ENCODE assay signal across 1 mouse cellular context in the genomic region with DNA sequence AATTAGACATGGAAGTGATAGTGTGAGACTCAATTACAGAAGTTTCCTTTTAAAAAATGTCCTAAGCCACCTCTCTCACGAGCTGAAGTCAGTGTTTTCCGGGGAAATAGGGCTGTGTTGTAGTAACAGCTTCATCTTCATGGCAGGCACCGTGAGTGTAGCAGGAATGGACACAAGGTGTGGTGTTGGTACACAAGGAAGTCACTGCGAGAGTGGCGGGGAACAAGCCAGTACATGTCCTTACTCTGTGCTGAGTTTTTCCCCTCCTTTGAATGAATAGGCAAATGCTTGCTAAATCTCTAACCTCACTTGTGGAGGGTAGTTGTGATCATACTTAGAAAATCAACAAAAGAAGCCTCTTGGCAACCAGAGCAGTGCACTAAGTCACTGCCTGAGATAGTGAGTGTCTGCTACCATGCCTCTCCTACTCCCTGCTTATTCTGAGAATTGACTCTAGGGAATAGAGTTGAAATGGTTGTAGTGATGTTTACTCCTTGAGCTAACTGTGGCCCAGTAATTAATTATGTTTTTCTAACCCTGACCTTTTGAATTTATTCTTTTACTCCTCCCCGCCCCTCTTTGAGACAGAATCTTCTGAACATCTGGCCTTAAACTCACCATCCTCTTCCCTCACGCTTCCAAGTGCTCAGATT.
A peak's percentile ranks its signal among the peaks of the same experiment; 100 is the strongest.
TF ChIP-seq lines count a peak whose summit lies in the region.

No protein-coding gene starts in this region.

TF ChIP-seq in CH12.LX, 34 proteins besides CTCF, POLR2A, EP300 and RAD21:
- TF ChIP-seq MEF2A (IDR thresholded peaks at IDR 0.05; ENCODE audit: borderline replicate concordance, low read depth, low read length), result peak; percentile 89
- TF ChIP-seq ZMIZ1 (IDR thresholded peaks at IDR 0.05; ENCODE audit: low read depth, low read length), result peak; percentile 83
- peak; percentile 86 for TF ChIP-seq MYC (IDR thresholded peaks at IDR 0.05; ENCODE audit: low read depth, low read length)
- no peak for TF ChIP-seq ZKSCAN1 (IDR thresholded peaks at IDR 0.05; ENCODE audit: borderline replicate concordance, low read depth, low read length)
- peak; percentile 28 for TF ChIP-seq SMC3 (IDR thresholded peaks at IDR 0.05; ENCODE audit: low read depth, low read length)
- no peak for TF ChIP-seq USF2 (conservative IDR thresholded peaks at IDR 0.05; ENCODE audit: low read depth, low read length)
- TF ChIP-seq KAT2A (IDR thresholded peaks at IDR 0.05; ENCODE audit: insufficient replicate concordance, low read length), result no peak
- 0 out of 2 replicates have a peak, but pooled peaks have one; percentile 15 for TF ChIP-seq JUN (IDR thresholded peaks at IDR 0.05; ENCODE audit: insufficient read depth, low read depth, low read length)
- TF ChIP-seq GABPA (IDR thresholded peaks at IDR 0.05; ENCODE audit: insufficient replicate concordance, low read depth, low read length), result no peak
- TF ChIP-seq PAX5 (IDR thresholded peaks at IDR 0.05; ENCODE audit: low read length), result no peak
- TF ChIP-seq E2F4 (IDR thresholded peaks at IDR 0.05; ENCODE audit: insufficient replicate concordance, low read depth, low read length), result 0 out of 2 replicates have a peak, but pooled peaks have one; percentile 75
- TF ChIP-seq NRF1 (IDR thresholded peaks at IDR 0.05; ENCODE audit: low read depth, low read length), result peak; percentile 44; the same call in 1 of the 2 replicates
- peak; percentile 58; the same call in 1 of the 2 replicates for TF ChIP-seq CHD2 (IDR thresholded peaks at IDR 0.05; ENCODE audit: low read length)
- TF ChIP-seq NELFE (IDR thresholded peaks at IDR 0.05; ENCODE audit: low read depth, low read length), result peak; percentile 66
- no peak for TF ChIP-seq ZC3H11A (IDR thresholded peaks at IDR 0.05; ENCODE audit: low read depth, low read length)
- TF ChIP-seq MAZ (IDR thresholded peaks at IDR 0.05; ENCODE audit: low read depth, low read length), result no peak; the same call in 1 of the 2 replicates
- TF ChIP-seq CHD1 (IDR thresholded peaks at IDR 0.05; ENCODE audit: low read depth, low read length), result peak; percentile 100
- TF ChIP-seq ELF1 (IDR thresholded peaks at IDR 0.05; ENCODE audit: low read depth, low read length), result peak; percentile 84
- peak; percentile 44; the same call in 1 of the 2 replicates for TF ChIP-seq UBTF (IDR thresholded peaks at IDR 0.05; ENCODE audit: low read depth, low read length)
- no peak for TF ChIP-seq USF1 (IDR thresholded peaks at IDR 0.05; ENCODE audit: low read depth, low read length)
- TF ChIP-seq HCFC1 (IDR thresholded peaks at IDR 0.05; ENCODE audit: low read depth, low read length), result peak; percentile 56
- peak; percentile 77; the same call in 1 of the 2 replicates for TF ChIP-seq MXI1 (IDR thresholded peaks at IDR 0.05; ENCODE audit: low read depth, low read length)
- peak; percentile 29; the same call in 1 of the 2 replicates for TF ChIP-seq MAFK (IDR thresholded peaks at IDR 0.05; ENCODE audit: insufficient replicate concordance, low read length)
- peak; percentile 85 for TF ChIP-seq RCOR1 (conservative IDR thresholded peaks at IDR 0.05; ENCODE audit: low read depth, low read length)
- peak; percentile 87 for TF ChIP-seq IRF4 (IDR thresholded peaks at IDR 0.05; ENCODE audit: low read depth, low read length)
- TF ChIP-seq ZNF384 (IDR thresholded peaks at IDR 0.05; ENCODE audit: low read depth, low read length), result 0 out of 2 replicates have a peak, but pooled peaks have one; percentile 38
- TF ChIP-seq POLR2AphosphoS2 (IDR thresholded peaks at IDR 0.05; ENCODE audit: low read depth, low read length), result peak; percentile 78; the same call in 1 of the 2 replicates
- TF ChIP-seq BHLHE40 (IDR thresholded peaks at IDR 0.05; ENCODE audit: low read depth, low read length), result peak; percentile 72
- TF ChIP-seq TBP (conservative IDR thresholded peaks at IDR 0.05; ENCODE audit: low read depth, low read length), result peak; percentile 86
- peak; percentile 91 for TF ChIP-seq TCF12 (IDR thresholded peaks at IDR 0.05; ENCODE audit: low read depth, low read length)
- TF ChIP-seq SIN3A (IDR thresholded peaks at IDR 0.05; ENCODE audit: low read length), result peak; percentile 85; the same call in 1 of the 2 replicates
- peak; percentile 93 for TF ChIP-seq MAX (IDR thresholded peaks at IDR 0.05; ENCODE audit: low read length)
- peak; percentile 42 for TF ChIP-seq JUND (conservative IDR thresholded peaks at IDR 0.05; ENCODE audit: low read depth, low read length)
- peak; percentile 60; the same call in 1 of the 2 replicates for TF ChIP-seq ETS1 (conservative IDR thresholded peaks at IDR 0.05; ENCODE audit: low read depth, low read length)
TF ChIP-seq in CH12.LX: peak in this region for 26.
